Comparison of ENCODE assay signal across 14 mouse cellular contexts in the genomic region with DNA sequence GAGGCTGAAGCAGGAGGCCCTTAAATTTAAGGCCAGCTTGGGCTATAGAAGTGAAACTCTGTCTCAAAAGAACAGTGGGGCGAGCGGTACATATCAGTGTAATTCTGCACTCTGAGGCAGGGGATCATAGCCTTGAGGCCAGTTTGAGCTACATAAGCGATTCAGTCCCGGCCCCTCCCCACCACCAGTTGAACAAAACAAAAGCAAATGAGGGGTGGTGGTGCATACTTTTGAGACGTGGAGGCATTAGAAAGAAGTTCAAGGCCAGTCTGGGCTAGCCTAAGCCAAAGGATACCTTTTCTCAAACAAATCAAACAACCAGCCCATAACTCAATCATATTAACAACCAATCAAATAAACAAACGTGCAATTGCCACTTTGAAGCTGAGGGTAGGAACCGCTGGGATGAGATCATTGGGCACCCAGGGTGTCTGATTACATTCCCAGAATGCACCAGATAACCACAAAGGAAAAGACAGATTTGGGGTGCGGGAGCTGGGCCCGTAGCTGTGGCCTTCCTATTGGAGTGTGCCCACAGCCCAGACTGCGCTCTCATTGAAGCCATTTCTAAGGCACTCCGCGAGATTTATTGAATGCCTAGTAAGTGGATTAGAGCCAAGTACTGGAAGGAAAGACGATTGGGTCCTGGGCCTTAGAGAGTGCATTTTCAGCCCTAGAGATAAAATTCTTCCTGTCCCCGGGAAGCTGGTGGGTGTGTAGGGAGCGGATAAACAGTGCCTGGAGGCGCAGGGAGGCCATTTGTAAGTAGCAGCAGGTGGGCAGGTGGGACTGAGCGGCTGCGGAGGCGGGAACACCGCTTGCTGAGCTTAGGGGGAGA.
A peak's percentile ranks its signal among the peaks of the same experiment; 100 is the strongest.
DNase-seq lines count a peak whose midpoint lies in the region; ATAC-seq lines count a peak whose summit lies in the region.
"Had no signal": no experiment of that assay in that cellular context is flagged by ENCODE, and none has a peak within 500 bp of the region (broad histone marks: within the 10 kb centered on the region; RNA-seq: fewer than 3 reads in every experiment).

No protein-coding gene starts in this region.

- no peak overlapping the region for H3K27ac ChIP-seq in limb, embryonic 11.5 days (replicated peaks; ENCODE audit: low read depth, low read length)
- H3K27ac ChIP-seq in limb, embryonic 10.5 days: no peak overlapping the region
- H3K27ac ChIP-seq in limb, embryonic 13.5 days: no peak overlapping the region
- H3K27ac ChIP-seq in kidney, embryonic 14.5 days (ENCODE audit: low read depth, low read length): no peak overlapping the region
- H3K27ac ChIP-seq: heart, adult 2 months; liver, embryonic 15.5 days had no signal

- no peaks in the 10 kb centered on the region for H3K36me3 ChIP-seq in limb, embryonic 11.5 days (ENCODE audit: control insufficient read depth, insufficient read depth, low read length)
- no peaks in the 10 kb centered on the region for H3K36me3 ChIP-seq in limb, embryonic 10.5 days
- H3K36me3 ChIP-seq in limb, embryonic 13.5 days: no peaks in the 10 kb centered on the region
- no peaks in the 10 kb centered on the region for H3K36me3 ChIP-seq in kidney, embryonic 14.5 days (ENCODE audit: control insufficient read depth, insufficient read depth, low read length)
- H3K36me3 ChIP-seq: liver, embryonic 15.5 days had no signal

- peaks cover 11% of the 10 kb centered on the region for H3K4me1 ChIP-seq in limb, embryonic 11.5 days (ENCODE audit: control insufficient read depth, insufficient read depth, low read length)
- peaks cover 30% of the 10 kb centered on the region for H3K4me1 ChIP-seq in limb, embryonic 10.5 days
- peaks cover 27% of the 10 kb centered on the region for H3K4me1 ChIP-seq in limb, embryonic 13.5 days
- peaks cover 17% of the 10 kb centered on the region for H3K4me1 ChIP-seq in kidney, embryonic 14.5 days (ENCODE audit: control insufficient read depth, insufficient read depth, low read length)

- peaks cover 18% of the 10 kb centered on the region for H3K27me3 ChIP-seq in limb, embryonic 11.5 days (ENCODE audit: control insufficient read depth, insufficient read depth, low read length)
- H3K27me3 ChIP-seq in limb, embryonic 10.5 days (ENCODE audit: low read depth, poor library complexity, severe bottlenecking): peaks cover 60% of the 10 kb centered on the region
- peaks cover 28% of the 10 kb centered on the region for H3K27me3 ChIP-seq in limb, embryonic 13.5 days
- H3K27me3 ChIP-seq in kidney, embryonic 14.5 days (ENCODE audit: control insufficient read depth, insufficient read depth, low read length): peaks cover 23% of the 10 kb centered on the region; the same call in 1 of the 2 replicates

- peak overlapping the region; percentile 17; the same call in 1 of the 2 replicates for H3K4me2 ChIP-seq in limb, embryonic 11.5 days (ENCODE audit: low read depth, severe bottlenecking)
- H3K4me2 ChIP-seq in limb, embryonic 13.5 days (replicated peaks): peak overlapping the region; percentile 19; the same call in 1 of the 2 replicates
- H3K4me2 ChIP-seq in kidney, embryonic 14.5 days (replicated peaks; ENCODE audit: low read depth, low read length): no peak overlapping the region; the same call in 1 of the 2 replicates
- H3K4me2 ChIP-seq: liver, embryonic 15.5 days had no signal

- no peak overlapping the region for H3K9ac ChIP-seq in limb, embryonic 11.5 days (ENCODE audit: low read length)
- H3K9ac ChIP-seq in limb, embryonic 13.5 days: no peak overlapping the region
- H3K9ac ChIP-seq in kidney, embryonic 14.5 days (ENCODE audit: low read depth, low read length): no peak overlapping the region
- H3K9ac ChIP-seq: liver, embryonic 15.5 days had no signal

- peak; percentile 42 for DNase-seq in embryo, embryonic 10.5 days (ENCODE audit: low spot score)
- no peak for DNase-seq in embryo, embryonic 11 days
- DNase-seq in limb, embryonic 11.5 days (ENCODE audit: low spot score): no peak
- no peak for DNase-seq in limb, embryonic 10.5 days (ENCODE audit: low spot score)
- DNase-seq in brain, adult 2 months (ENCODE audit: low read depth, low spot score): peak; percentile 46
- no peak for DNase-seq in cerebellum, postnatal 4 days (ENCODE audit: low spot score in 2 of 2)
- DNase-seq: cerebellum, adult 9-11 months; heart, adult 2 months; kidney, adult 9 months had no signal

- no peak for ATAC-seq in limb, embryonic 11.5 days (ENCODE audit: insufficient number of reproducible peaks, low FRiP score, low TSS enrichment, low read depth)
- ATAC-seq in limb, embryonic 13.5 days (ENCODE audit: low FRiP score, low read depth): no peak
- no peak for ATAC-seq in kidney, embryonic 14.5 days (ENCODE audit: low FRiP score, low TSS enrichment)

- WGBS in limb, embryonic 11.5 days: 15% methylated on average over 20 of the region's 20 CpGs
- WGBS in limb, embryonic 10.5 days: 15% methylated on average over 20 of the region's 20 CpGs
- WGBS in limb, embryonic 13.5 days: 24% methylated on average over 20 of the region's 20 CpGs
- 22% methylated on average over 20 of the region's 20 CpGs for WGBS in kidney, embryonic 14.5 days

- H3K4me3 ChIP-seq in limb, embryonic 11.5 days (ENCODE audit: low read depth, low read length): no peak overlapping the region
- no peak overlapping the region for H3K4me3 ChIP-seq in limb, embryonic 10.5 days
- H3K4me3 ChIP-seq in limb, embryonic 13.5 days: no peak overlapping the region
- H3K4me3 ChIP-seq in kidney, embryonic 14.5 days (ENCODE audit: low read length): no peak overlapping the region
- H3K4me3 ChIP-seq: erythroblast, embryonic 14.5 days; heart, adult 2 months; liver, embryonic 15.5 days; megakaryocyte, embryonic 14.5 days had no signal

- H3K9me3 ChIP-seq in limb, embryonic 11.5 days (ENCODE audit: control insufficient read depth, low read length): no peaks in the 10 kb centered on the region
- H3K9me3 ChIP-seq in limb, embryonic 10.5 days (replicated peaks): no peaks in the 10 kb centered on the region
- no peaks in the 10 kb centered on the region; the same call in 1 of the 2 replicates for H3K9me3 ChIP-seq in limb, embryonic 13.5 days
- no peaks in the 10 kb centered on the region for H3K9me3 ChIP-seq in kidney, embryonic 14.5 days (ENCODE audit: control insufficient read depth, low read length)
- H3K9me3 ChIP-seq: liver, embryonic 15.5 days had no signal

Comparison
In these comparisons a context has a peak if more than half of its experiments do, and no peak if none do; other contexts are left out.
1. DNase-seq: peak in embryo, embryonic 10.5 days (single experiment) and brain, adult 2 months (single experiment); none in embryo, embryonic 11 days (single experiment), limb, embryonic 11.5 days (single experiment), limb, embryonic 10.5 days (single experiment) and cerebellum, postnatal 4 days (0 of 2).